Mouse (Mus musculus) A20 (cell line): ENCODE data around the gene Cnot6.

Experiments used
- DNase-seq: peaks from one replicate; pipeline ENCODE4 v3.0.0-alpha.2; 2011; ENCODE audit warnings: low read depth, low spot score

Cnot6 gene

DNA sequence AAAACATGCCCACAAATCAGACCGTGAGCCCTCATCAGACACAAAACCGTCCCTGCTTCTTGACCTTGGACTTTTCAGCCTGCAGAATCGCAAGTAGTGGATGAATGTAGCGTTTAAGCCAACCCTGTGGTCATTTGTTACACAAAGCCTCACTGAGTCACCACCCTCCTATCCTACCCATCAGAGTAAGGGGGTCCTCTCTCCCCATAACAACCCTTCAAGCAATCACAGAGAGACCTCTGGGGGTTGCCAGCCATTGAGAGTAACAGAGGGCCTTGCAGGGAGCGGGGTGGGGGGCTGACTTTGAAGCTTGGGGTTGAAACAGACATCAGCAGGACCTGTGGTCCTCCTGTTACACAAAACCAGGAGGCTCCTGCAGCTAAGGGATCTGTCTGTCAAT, 57.9 kb downstream of the Cnot6 start:
- no peak for DNase-seq

DNA sequence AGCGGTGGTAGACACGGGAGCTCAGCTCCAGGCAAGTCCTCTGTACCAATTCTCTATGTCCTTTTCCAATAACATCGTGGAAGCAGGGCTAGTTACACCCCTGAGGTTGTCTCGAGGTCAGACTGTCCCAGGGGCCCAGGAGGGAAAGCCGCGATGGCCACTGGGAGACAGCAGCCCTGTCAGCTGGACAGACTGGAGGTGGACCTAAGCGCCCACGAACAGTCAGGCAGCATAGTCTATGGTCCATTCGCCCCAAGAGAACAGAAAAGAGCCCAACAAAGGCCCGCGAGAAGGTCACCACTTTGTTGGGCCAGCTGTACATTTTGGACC, 59.5 kb downstream of the Cnot6 start:
- no peak for DNase-seq

DNA sequence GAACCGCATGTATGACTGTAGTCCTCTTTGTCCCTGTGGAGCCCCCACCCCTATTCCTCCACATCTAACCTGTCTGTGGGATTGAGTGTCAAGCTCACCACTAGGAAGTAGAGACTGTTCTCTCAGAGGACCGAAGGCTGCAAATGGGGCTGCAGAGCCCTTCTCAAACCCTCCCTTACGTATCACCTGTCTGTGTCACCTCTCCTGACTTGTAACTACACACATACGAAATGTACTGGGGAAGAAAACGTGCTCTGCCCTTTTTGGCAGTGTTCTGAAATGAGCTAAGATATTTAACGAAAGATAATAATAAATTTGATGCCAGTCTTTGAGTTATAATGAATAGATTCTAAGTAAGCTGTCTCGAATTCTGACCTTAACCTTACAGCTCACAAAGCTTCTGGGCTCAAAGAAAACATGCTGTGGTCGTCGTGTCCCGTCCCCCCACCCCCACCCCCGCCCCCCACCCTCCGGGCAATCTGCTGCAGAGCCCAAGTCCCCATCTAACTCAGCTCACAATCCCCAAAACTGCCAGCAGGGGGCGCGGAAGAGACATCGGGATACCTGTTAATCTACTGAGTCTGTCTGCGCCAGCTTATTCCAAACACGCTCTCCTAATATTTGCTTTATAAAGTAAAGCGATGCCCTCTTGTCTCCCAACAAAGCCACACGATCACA, 60.0 kb downstream of the Cnot6 start:
- DNase-seq = peak; percentile 71

DNA sequence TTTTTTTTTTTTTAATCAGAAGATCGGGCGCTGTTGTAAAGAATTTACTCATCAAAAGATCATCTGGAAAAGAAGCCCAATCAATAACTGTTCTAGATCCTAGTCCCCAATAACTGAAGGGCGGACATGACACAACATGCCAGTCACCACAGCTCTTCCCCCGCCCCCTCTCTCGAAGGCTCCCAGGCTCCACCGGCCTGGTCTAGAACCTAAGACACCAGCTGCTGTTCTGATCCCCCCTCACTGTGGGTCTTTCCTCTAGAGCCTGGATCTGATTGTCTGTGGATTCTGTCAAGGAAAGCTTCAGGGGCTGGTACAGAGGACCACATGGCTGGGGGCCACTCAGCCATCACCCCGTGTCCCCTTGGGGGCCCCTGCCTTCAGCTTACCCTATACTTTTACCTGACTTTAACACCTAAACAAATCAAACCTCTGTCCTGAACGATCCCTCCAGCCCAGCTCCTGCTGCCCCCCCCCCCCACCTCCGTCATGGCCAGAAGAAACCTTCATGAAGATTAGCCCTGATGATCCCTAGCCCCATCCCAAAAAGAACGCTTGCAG, 60.7 kb downstream of the Cnot6 start:
- DNase-seq = no peak

DNA sequence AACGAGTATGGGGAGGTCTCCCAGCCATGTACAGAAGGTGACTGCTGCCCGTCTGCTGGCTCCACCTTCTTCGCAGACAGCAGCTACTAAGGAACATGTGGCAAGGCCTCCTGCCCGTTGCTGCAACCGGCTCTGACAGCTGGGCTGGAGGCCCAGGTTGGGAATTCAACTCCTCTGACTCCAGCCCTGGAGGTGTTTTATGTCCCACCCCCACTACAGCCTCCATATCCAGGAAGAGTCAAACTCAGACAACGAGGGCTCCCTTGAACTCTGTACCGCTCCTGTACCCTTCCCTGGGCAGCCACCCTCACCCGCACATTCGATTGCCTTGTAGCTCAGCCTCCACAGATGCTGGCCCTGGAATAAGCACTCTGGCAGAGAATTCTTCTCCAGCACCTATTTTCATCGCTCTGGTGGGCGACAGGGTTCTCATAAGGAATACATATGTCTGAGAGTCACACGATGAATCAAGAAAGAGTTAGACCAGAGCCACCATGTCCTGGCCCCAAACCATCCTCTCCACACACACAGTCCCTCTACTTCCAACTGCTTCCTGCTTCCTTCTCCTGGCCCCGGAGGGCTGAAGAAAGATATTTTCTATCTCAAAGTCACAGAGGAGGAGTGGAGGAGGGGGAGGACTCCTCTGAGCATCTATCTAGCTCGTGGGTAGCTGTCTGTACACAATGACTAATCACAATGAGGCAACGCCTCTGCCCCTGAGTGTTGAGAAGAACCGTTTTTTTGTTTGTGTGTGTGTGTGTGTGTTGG, 61.3 kb downstream of the Cnot6 start:
- no peak for DNase-seq

DNA sequence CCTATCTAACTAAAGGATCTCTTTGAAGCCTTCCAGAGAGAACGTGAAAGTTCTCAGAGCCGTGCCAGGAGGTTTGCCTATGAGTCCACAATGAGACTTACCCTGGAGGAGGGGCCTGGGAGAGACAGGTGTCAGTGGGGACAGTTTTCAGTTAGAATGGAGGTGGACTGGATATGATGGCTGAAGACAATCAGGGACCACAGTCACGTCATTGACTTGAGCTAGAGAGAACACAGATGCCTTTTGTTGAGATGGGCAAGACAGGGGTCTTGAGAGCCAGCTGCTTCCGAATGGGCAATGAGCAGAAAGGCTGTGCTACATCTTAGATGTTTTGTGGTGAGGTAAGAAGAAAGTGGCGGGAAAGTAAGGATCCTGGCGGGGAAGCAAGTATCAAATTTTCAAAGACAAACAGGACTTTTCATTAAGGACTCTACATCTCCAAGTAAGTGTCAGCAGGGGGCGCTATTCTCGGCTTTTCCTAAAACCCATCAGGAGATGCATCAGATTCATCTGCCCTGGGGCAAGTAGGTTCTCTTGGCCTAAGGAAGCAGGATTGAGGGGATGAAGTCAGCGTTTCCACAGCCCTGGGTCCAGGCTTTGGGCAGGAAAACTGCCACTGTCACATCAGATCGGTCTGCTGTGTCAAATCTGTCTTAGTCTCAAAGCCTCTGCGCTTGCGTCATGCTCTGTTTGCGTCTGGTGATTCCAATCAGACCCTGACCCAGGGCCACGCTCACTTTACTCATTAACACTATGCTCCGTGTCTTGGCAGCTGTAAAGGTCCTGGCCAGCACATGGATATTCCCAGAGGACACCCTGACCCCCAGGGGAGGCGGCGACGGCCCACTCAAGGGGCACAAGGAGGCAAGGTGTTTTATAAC, 62.2 kb downstream of the Cnot6 start:
- DNase-seq = peak; percentile 64

DNA sequence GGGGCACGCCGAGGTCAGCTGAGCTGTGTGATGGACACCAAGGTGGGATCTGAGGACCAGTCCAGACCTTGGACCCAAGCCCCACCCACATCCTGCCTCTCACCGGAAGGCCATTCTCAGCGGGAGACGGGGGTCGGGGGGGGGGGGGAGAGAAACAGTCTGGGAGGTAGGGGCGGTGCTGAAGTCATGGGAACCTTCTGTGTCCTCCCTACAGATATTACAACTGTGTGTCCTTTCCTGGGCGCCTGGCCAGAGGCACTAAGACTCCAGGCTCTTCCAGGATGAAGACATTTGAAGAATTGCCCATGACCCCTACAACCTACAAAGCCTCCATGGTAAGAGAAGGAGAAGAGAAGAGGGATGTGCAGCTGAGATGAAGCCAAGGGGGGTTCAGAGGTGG, 66.8 kb downstream of the Cnot6 start:
- no peak for DNase-seq

DNA sequence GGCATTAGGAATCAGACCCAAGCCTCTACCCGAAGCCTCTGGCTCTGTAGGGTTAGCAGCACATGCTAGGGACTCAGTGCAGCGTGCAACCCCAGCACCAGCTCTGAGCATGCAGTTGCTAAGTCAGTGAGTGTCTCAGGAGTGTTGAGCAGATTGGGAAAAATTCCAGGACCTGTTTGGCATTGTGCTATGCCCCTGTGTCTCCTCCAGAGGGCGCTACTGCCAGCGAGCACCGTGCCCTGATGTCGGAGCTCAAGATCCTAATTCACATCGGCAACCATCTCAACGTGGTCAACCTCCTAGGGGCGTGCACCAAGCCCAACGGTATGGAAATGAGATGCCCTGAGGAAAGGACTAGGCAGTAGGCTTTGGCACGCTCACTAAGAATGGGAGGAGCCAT, 76.1 kb downstream of the Cnot6 start:
- DNase-seq = no peak

DNA sequence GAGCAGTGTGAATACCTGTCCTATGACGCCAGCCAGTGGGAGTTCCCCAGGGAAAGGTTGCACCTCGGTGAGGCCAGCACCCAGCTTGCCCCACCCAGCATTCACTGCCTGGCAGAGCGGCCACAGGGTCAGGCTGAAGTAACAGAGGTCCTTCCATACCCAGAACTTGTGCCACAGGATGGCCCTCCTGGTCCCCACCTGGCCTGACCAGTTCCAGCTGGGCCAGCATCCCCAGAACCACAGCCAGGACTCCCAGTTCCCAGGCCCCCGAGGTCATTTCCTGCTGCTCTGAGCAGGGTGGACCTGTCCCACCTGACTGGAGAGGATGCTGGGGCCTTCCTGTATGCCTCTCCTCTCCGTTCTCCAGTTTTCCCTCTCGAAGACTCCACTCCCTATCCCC, 76.9 kb downstream of the Cnot6 start:
- DNase-seq = no peak

DNA sequence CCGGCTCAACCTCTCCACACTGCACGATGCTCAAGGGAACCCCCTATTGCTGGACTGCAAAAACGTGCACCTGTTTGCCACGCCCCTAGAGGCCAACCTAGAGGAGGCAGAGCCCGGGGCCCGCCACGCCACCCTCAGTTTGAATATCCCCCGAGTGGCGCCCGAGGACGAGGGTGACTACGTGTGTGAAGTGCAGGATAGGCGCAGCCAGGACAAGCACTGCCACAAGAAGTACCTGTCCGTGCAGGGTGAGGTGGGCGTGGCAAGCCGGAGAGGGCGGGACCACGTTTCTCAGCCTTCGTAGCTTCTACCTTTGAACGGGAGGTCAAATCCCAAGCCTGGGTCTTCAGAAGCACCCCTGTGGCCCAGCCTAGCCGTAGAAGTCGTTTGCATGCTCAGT, 78.4 kb downstream of the Cnot6 start:
- DNase-seq = no peak

DNA sequence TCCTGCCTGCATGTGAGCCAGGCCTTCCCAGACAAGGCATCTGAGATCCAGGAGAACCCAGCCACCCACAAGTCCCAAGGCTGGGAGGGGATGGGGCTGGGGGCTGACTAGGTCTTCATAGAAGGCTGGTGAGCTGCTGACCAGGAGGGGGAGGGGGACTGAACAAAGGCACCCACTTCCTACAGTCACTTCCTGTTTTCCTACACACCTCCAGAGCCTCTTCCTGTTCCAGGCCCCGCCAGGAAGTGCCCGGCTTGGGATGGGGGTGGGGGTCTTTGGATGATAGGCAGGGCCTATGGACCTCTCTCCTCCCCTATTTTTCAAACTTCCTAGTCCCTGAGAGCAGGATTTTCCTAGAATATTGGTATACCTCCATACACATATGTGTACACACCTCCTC, 80.3 kb downstream of the Cnot6 start:
- DNase-seq = no peak

DNA sequence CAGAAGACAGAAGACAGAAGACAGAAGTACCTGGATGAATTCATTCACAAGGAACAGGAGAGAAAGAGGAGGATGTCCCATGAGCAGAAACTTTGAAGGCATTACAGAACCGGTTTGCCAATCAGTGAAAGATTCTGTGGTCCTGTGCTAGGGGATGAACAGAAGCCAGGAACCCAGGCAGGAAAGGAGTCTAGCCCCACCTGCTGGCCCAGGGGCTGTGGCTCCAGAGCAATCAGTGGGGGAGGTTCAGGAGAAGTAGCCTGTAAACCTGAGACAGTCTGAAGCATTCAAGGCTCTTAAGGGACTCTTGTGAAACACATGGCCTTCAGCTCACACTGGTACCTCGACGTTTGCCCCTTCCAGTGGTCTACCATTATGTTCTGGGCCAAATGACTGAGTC, 81.4 kb downstream of the Cnot6 start:
- peak; percentile 52 for DNase-seq

DNA sequence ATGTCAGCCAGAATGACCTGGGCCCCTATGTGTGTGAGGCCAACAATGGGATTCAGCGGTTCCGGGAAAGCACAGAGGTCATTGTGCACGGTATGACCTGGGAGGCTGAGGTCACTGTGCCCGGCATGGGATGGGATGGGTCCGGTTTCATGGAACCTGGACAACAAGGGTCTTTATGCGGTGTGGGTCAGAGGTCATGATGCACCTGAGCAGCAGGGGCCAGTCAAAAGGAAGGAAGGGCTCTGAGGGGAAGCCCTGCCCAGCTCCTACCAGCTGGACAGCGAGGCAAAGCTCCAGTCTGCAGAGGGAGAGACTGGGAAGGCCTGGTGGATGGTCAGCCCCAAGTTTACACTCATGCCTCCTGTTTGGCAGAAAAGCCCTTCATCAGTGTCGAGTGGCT, 85.8 kb downstream of the Cnot6 start:
- DNase-seq = no peak

DNA sequence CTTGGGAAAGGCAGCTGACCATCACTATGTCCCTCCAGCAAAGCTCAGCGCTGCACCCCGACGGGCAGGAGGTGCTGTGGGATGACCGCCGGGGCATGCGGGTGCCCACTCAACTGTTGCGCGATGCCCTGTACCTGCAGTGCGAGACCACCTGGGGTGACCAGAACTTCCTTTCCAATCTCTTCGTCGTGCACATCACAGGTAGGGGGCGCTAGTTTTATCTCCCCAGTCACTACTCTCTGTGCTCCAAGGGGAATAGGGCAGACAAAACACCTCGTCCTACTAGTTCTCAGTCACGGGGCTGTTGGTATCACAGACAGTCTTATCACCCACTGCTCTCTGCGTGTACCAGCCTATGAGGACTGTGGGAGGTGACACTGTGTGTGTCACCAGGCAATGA, 86.7 kb downstream of the Cnot6 start:
- peak; percentile 29 for DNase-seq

DNA sequence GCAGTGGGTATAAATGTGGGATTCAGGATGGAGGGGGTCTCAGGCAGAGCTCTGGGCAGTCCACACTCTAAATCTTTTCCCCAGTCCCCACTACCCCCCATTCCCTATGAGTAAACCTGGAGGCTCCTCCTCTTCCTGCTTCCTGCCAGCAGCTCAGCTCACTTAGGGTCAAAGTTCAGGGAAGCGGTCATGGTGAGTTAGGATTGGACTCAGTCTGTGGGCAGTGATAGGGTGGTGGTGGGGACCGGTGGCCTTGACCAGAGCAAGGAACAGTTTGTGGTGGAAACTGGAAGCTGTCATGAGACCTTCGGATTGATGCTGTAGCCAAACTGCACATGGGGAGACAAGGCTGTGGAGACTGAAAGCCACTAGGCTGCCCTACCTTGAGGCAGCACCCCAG, 88.4 kb downstream of the Cnot6 start:
- no peak for DNase-seq

DNA sequence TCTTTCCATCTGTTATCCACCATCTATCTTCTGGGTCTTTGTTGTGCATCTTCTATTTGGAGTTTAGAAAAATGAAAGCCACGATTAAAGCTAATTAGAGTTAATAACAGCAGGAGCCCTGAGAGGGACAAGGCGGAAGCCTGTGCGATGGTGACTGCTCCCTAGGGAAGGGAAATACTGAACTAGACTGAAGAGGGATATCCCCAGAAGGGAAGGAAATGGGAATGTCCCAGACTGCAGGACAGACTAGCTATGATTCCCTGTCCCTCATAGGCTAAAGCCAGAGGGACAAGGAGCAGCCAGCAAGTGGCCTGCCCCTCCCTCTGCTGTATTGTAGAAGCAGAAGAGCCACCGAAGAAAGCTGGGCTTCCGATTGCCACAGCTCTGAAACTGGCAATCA, 90.6 kb downstream of the Cnot6 start:
- no peak for DNase-seq
